Mouse (Mus musculus) megakaryocyte, adult 5-6 weeks (primary cell): Measurements from ENCODE around the gene Gemin7. TPM values are rescaled to one million over a fixed set of nuclear protein-coding genes. Genes with fewer than 3 reads are reported as not detected.
"Not testable (repeated sequence)": the region's sequence is repeated elsewhere in the genome, so short reads cannot be mapped to it uniquely, and the experiment has no call there.

ENCODE experiments used
- ATAC-seq: 2 replicates; pipeline ENCODE4 v1.8.0; 2016; ENCODE audit warnings: mild to moderate bottlenecking, inconsistent platforms; ENCODE audit not compliant: poor library complexity, severe bottlenecking
- total RNA-seq, 2 experiments: library from RNA; stranded (forward) in 1 of 2; stranded (reverse) in 1 of 2; fragments of 153-499, 151-499 nt in 1 of 2; fragments of 221-1000, 200-1000 nt in 1 of 2; gene quantifications; 2 replicates each; pipeline versions ENCODE4 v1.2.3 to v1.2.4; 2015 to 2017

Gene Gemin7
- 78.2 and 107 TPM in 2 replicates for total RNA-seq (2015)
- 39.9 and 49.3 TPM in 2 replicates for total RNA-seq (2017)

GRCm38 (mm10) chr7:19577141-19577852 lies at the start of gene Gemin7, which contains the start of gene Zfp296:
Gene Gemin7, minus strand, starts transcription at chr7:19577595.
Gene Zfp296, plus strand, starts transcription at chr7:19577287.
- ATAC-seq: peak; percentile 49

- no peak for ATAC-seq
Measured at GRCm38 (mm10) chr7:19623433-19623832, 46.0 kb upstream of the Gemin7 start.

- ATAC-seq: no peak
Measured at GRCm38 (mm10) chr7:19622241-19622640, 44.8 kb upstream of the Gemin7 start.

- no peak for ATAC-seq
Measured at GRCm38 (mm10) chr7:19620811-19621210, 43.4 kb upstream of the Gemin7 start.

GRCm38 (mm10) chr7:19619004-19619801 lies 41.8 kb upstream of the Gemin7 start:
- ATAC-seq: peak; percentile 92

- no peak for ATAC-seq
Measured at GRCm38 (mm10) chr7:19615036-19615577, 37.7 kb upstream of the Gemin7 start.

- ATAC-seq: no peak
Measured at GRCm38 (mm10) chr7:19610969-19611368, 33.6 kb upstream of the Gemin7 start.

GRCm38 (mm10) chr7:19609641-19610332 lies 32.4 kb upstream of the Gemin7 start:
- no peak for ATAC-seq

- no peak for ATAC-seq
Measured at GRCm38 (mm10) chr7:19607291-19607690, 29.9 kb upstream of the Gemin7 start.

- ATAC-seq: not testable (repeated sequence)
Measured at GRCm38 (mm10) chr7:19604606-19605214, 27.3 kb upstream of the Gemin7 start.

- peak; percentile 100 for ATAC-seq
Measured at GRCm38 (mm10) chr7:19603849-19604605, 26.6 kb upstream of the Gemin7 start, which contains the start of gene Clasrp. Gene Clasrp, minus strand, starts transcription at chr7:19604486.

GRCm38 (mm10) chr7:19603055-19603454 lies 25.7 kb upstream of the Gemin7 start:
- ATAC-seq: no peak

GRCm38 (mm10) chr7:19600562-19600961 lies 23.2 kb upstream of the Gemin7 start:
- no peak for ATAC-seq

GRCm38 (mm10) chr7:19593061-19593730 lies 15.8 kb upstream of the Gemin7 start:
- ATAC-seq: no peak

GRCm38 (mm10) chr7:19589917-19590316 lies 12.5 kb upstream of the Gemin7 start:
- peak; percentile 93 for ATAC-seq

- peak; percentile 50 for ATAC-seq
Measured at GRCm38 (mm10) chr7:19589207-19589606, 11.8 kb upstream of the Gemin7 start.

GRCm38 (mm10) chr7:19586269-19586668 lies 8.9 kb upstream of the Gemin7 start:
- no peak for ATAC-seq

- ATAC-seq: no peak
Measured at GRCm38 (mm10) chr7:19580634-19581033, 3.2 kb upstream of the Gemin7 start.

- ATAC-seq: no peak
Measured at GRCm38 (mm10) chr7:19579751-19580150, 2.4 kb upstream of the Gemin7 start.
